24 mouse cellular contexts compared by ENCODE assay signal in genomic region chr16:9624346-9624745, GRCm38 (mm10).
DNase-seq lines count a peak whose midpoint lies in the region; ATAC-seq and TF ChIP-seq lines count a peak whose summit lies in the region.
"Had no signal": no experiment of that assay in that cellular context is flagged by ENCODE, and none has a peak within 500 bp of the region (broad histone marks: within the 10 kb centered on the region; RNA-seq: fewer than 3 reads in every experiment).

No protein-coding gene starts in this region.

- H3K9ac ChIP-seq in midbrain, embryonic 11.5 days (ENCODE audit: low read length): no peak overlapping the region
- H3K9ac ChIP-seq in lung, postnatal 0 days (replicated peaks; ENCODE audit: low read depth): no peak overlapping the region
- H3K9ac ChIP-seq: embryonic facial prominence, embryonic 13.5 days; embryonic facial prominence, embryonic 15.5 days; forebrain, embryonic 12.5 days had no signal

- TF ChIP-seq EP300 in lung, postnatal 0 days (IDR thresholded peaks at IDR 0.05): no peak

- peak overlapping the region; percentile 81 for H3K27ac ChIP-seq in left cerebral cortex, adult 2 months
- H3K27ac ChIP-seq in cortical plate, adult 2 months (ENCODE audit: insufficient read depth, low read length): peak overlapping the region; percentile 55; the same call in 1 of the 2 replicates
- H3K27ac ChIP-seq in midbrain, embryonic 11.5 days (ENCODE audit: low read depth, low read length): no peak overlapping the region
- no peak overlapping the region for H3K27ac ChIP-seq in lung, postnatal 0 days (ENCODE audit: low read length)
- H3K27ac ChIP-seq: embryonic facial prominence, embryonic 13.5 days; embryonic facial prominence, embryonic 15.5 days; forebrain, embryonic 10.5 days; forebrain, embryonic 12.5 days had no signal

- ATAC-seq in midbrain, embryonic 11.5 days (ENCODE audit: low FRiP score): no peak
- ATAC-seq in lung, postnatal 0 days: no peak
- ATAC-seq: forebrain, embryonic 14.5 days; forebrain, embryonic 16.5 days had no signal

- no peaks in the 10 kb centered on the region for H3K36me3 ChIP-seq in midbrain, embryonic 11.5 days (ENCODE audit: control insufficient read depth, insufficient read depth, low read length)
- no peaks in the 10 kb centered on the region for H3K36me3 ChIP-seq in lung, postnatal 0 days (ENCODE audit: insufficient read depth, low read length)
- H3K36me3 ChIP-seq: embryonic facial prominence, embryonic 13.5 days; embryonic facial prominence, embryonic 15.5 days; forebrain, embryonic 10.5 days; forebrain, embryonic 12.5 days had no signal

- WGBS in midbrain, embryonic 11.5 days: 100% methylated on average over 2 of the region's 2 CpGs
- 91% methylated on average over 2 of the region's 2 CpGs for WGBS in lung, postnatal 0 days

- H3K4me3 ChIP-seq in left cerebral cortex, adult 2 months: no peak overlapping the region
- H3K4me3 ChIP-seq in cortical plate, adult 2 months (ENCODE audit: insufficient read depth, low read length): no peak overlapping the region
- no peak overlapping the region for H3K4me3 ChIP-seq in midbrain, embryonic 11.5 days (ENCODE audit: low read depth, low read length)
- no peak overlapping the region for H3K4me3 ChIP-seq in lung, postnatal 0 days (ENCODE audit: low read depth, low read length)
- H3K4me3 ChIP-seq: embryonic facial prominence, embryonic 13.5 days; embryonic facial prominence, embryonic 15.5 days; erythroblast, embryonic 14.5 days; forebrain, embryonic 10.5 days; forebrain, embryonic 12.5 days had no signal

- peak; percentile 9 for DNase-seq in heart, adult 11 months
- DNase-seq in heart, adult 8-10 months (ENCODE audit: low spot score): no peak
- peak in 1 of 2 experiments; percentile 10 for DNase-seq in left cerebral cortex, adult 2 months (ENCODE audit: extremely low spot score in 1 of 2, low spot score in 2 of 2)
- DNase-seq in left cerebral cortex, postnatal 4 days: no peak
- peak; percentile 70 for DNase-seq in brain, adult 2 months (ENCODE audit: low read depth, low spot score)
- no peak for DNase-seq in midbrain, embryonic 11.5 days (ENCODE audit: low spot score, missing footprints)
- no peak for DNase-seq in lung, postnatal 0 days (ENCODE audit: low spot score)
- DNase-seq: adrenal gland, adult 2 months; adrenal gland, postnatal 10 days; adrenal gland, postnatal 25 days; cerebellum, adult 11-12 months; cerebellum, adult 2 months; cerebellum, adult 9-10 months; cerebellum, postnatal 10 days; cerebellum, postnatal 25 days; embryo, embryonic 11 days had no signal

- no peak for TF ChIP-seq CTCF in left cerebral cortex, adult 2 months (IDR thresholded peaks at IDR 0.05)
- TF ChIP-seq CTCF in cortical plate, adult 2 months (IDR thresholded peaks at IDR 0.05; ENCODE audit: extremely low read depth, insufficient read depth, low read length): no peak
- TF ChIP-seq CTCF in lung, postnatal 0 days (IDR thresholded peaks at IDR 0.05): no peak

- no peaks in the 10 kb centered on the region for H3K27me3 ChIP-seq in midbrain, embryonic 11.5 days (ENCODE audit: control insufficient read depth, insufficient read depth, low read length)
- no peaks in the 10 kb centered on the region for H3K27me3 ChIP-seq in lung, postnatal 0 days (replicated peaks; ENCODE audit: insufficient read depth, low read length)
- H3K27me3 ChIP-seq: embryonic facial prominence, embryonic 13.5 days; embryonic facial prominence, embryonic 15.5 days; forebrain, embryonic 12.5 days had no signal

- intact Hi-C loops in left cerebral cortex, adult 2 months (cut with DNase I): loop anchor here (2.0 to 10.0 kb wide), 2 partner anchors 36 to 620 kb away; no protein-coding TSS in a partner anchor
- intact Hi-C loops in left cerebral cortex, postnatal 4 days (cut with DNase I): no loop called here

- TF ChIP-seq POLR2A in cortical plate, adult 2 months (IDR thresholded peaks at IDR 0.05; ENCODE audit: extremely low read depth, insufficient read depth, low read length): no peak

- H3K4me1 ChIP-seq in cortical plate, adult 2 months (ENCODE audit: control insufficient read depth, insufficient read depth, low read length): peaks cover 10% of the 10 kb centered on the region
- no peaks in the 10 kb centered on the region for H3K4me1 ChIP-seq in midbrain, embryonic 11.5 days (ENCODE audit: control insufficient read depth, insufficient read depth, low read length)
- H3K4me1 ChIP-seq in lung, postnatal 0 days (ENCODE audit: insufficient read depth, low read depth, low read length): no peaks in the 10 kb centered on the region
- H3K4me1 ChIP-seq: embryonic facial prominence, embryonic 13.5 days; embryonic facial prominence, embryonic 15.5 days; forebrain, embryonic 10.5 days; forebrain, embryonic 12.5 days had no signal

- H3K4me2 ChIP-seq in midbrain, embryonic 11.5 days: no peak overlapping the region
- no peak overlapping the region for H3K4me2 ChIP-seq in lung, postnatal 0 days (replicated peaks; ENCODE audit: low read depth, low read length)
- H3K4me2 ChIP-seq: embryonic facial prominence, embryonic 13.5 days; embryonic facial prominence, embryonic 15.5 days; forebrain, embryonic 12.5 days had no signal

- H3K9me3 ChIP-seq in midbrain, embryonic 11.5 days (ENCODE audit: control insufficient read depth, low read length): no peaks in the 10 kb centered on the region
- no peaks in the 10 kb centered on the region for H3K9me3 ChIP-seq in lung, postnatal 0 days (ENCODE audit: low read length)
- H3K9me3 ChIP-seq: embryonic facial prominence, embryonic 13.5 days; embryonic facial prominence, embryonic 15.5 days; forebrain, embryonic 10.5 days; forebrain, embryonic 12.5 days had no signal

Comparison
In these comparisons a context has a peak if more than half of its experiments do, and no peak if none do; other contexts are left out.
1. DNase-seq: peak in heart, adult 11 months (single experiment) and brain, adult 2 months (single experiment); none in heart, adult 8-10 months (single experiment), left cerebral cortex, postnatal 4 days (single experiment), midbrain, embryonic 11.5 days (single experiment) and lung, postnatal 0 days (single experiment).
2. H3K27ac ChIP-seq: peak in left cerebral cortex, adult 2 months (single experiment) and cortical plate, adult 2 months (single experiment); none in midbrain, embryonic 11.5 days (single experiment) and lung, postnatal 0 days (single experiment).